Mouse (Mus musculus): Measurements from ENCODE around the gene Ranbp9. TPM values are rescaled to one million over a fixed set of nuclear protein-coding genes. Genes with fewer than 3 reads are reported as not detected.
A peak's percentile ranks its signal among the peaks of the same experiment; 100 is the strongest.

The Ranbp9 gene
- polyA plus RNA-seq, 1 experiment from 2014 or later = 68.0 TPM

DNA sequence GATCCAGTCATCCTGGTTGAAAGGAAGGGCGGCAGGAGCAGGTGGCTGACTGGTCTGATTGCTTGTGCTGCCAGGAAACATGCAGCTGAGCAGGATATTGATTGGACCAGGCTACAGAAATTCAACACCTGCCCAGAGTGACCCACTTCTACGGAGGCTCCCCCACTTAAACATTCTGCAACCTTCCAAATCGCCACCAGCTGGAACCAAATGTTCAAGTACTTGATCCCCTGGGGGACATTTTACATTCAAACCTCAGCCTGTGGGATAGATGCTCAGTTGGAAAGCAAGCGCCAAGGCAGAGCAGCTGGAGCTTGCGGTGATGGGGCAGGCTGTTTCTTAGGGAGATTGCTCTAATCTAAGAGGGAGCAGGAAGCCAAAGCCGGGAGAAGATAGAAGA, 35.8 kb upstream of the Ranbp9 start:
- POLR2A ChIA-PET = no interaction called here
- no peak for TF ChIP-seq CTCF (IDR thresholded peaks at IDR 0.05)
- CTCF ChIA-PET = interaction anchor here (1.3 kb wide), 1 partner anchor 8 kb away, joined by 4 read pairs; no protein-coding TSS in a partner anchor
- H3K27me3 ChIP-seq = peaks cover 4% of the 10 kb centered on the region
- in situ Hi-C loops (cut with MboI; ENCODE audit: low pct_unique_long_range_greater_than_20kb) = no loop called here
- ATAC-seq = no peak
- no peak for DNase-seq (ENCODE audit: low read depth, low spot score)

DNA sequence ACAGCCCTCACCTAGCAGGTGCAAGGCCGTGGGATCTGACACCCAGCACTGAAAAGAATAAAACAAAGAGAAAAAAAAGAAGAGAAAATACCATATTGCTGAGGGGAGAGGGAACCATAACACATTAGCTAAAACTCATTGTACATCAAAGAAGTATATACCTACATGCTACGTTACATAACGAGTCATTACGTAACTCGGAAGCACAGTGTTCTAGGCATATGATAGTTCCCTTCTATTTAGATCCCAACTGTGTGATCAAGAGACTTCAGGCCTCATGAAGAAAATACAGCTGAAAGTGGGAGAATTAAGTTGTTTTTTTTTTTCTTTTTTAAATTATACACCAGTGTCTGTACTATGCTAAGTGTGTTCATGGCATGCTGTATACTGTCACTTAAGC, 35.0 kb upstream of the Ranbp9 start:
- peaks cover 4% of the 10 kb centered on the region for H3K27me3 ChIP-seq
- DNase-seq (ENCODE audit: low read depth, low spot score) (no peak), ATAC-seq (no peak)
- CTCF ChIA-PET = interaction anchor here (1.3 kb wide), 1 partner anchor 9 kb away, joined by 4 read pairs; no protein-coding TSS in a partner anchor
- POLR2A ChIA-PET = interaction anchor here (0.6 kb wide), 1 partner anchor 9 kb away, joined by 3 read pairs; no protein-coding TSS in a partner anchor
- TF ChIP-seq CTCF (IDR thresholded peaks at IDR 0.05) = no peak
- in situ Hi-C loops (cut with MboI; ENCODE audit: low pct_unique_long_range_greater_than_20kb) = no loop called here

DNA sequence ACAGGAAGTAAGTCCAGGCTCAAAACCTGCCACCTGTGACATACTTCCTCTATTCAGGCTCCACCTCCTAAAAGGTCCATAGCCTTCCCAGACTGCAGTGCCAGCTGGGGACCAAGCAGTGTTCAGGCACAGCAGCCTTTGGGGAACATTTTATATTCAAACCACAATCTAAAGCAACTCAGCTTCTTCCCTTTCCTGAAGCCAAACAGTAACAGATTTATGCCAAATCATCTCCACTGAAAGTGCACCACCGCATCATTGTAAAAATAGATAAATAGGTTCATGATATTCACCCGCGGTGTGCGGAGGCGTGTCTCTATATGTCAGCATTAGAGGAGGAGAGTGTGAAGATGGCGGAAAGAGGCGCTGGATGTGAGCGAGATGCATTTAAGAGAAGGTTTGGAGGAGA, 33.9 kb upstream of the Ranbp9 start:
- TF ChIP-seq CTCF (IDR thresholded peaks at IDR 0.05) = no peak
- in situ Hi-C loops (cut with MboI; ENCODE audit: low pct_unique_long_range_greater_than_20kb) = no loop called here
- ATAC-seq = no peak
- ChIA-PET CTCF (no interaction called here), POLR2A (no interaction called here)
- no peak for DNase-seq (ENCODE audit: low read depth, low spot score)
- peaks cover 4% of the 10 kb centered on the region for H3K27me3 ChIP-seq

DNA sequence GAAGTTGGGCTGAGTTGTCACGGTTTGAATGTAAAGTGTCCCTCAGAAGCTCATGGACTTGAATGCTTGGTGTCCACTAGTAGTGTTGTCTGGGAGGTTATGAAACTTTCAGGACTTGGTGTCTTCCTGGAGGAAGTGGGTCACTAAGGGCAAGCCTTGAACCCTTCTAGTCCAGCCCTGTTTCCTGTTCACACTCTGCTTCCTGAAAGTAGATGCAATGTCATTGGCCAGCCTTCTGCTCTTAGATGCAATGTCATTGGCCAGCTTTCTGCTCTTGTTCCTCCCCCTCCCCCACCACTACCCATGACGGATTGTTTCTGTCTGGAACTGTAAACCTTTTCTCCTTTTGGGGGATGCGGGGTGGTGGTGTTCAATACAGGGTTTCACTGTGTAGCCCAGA, 31.7 kb upstream of the Ranbp9 start:
- CTCF ChIA-PET = interaction anchor here (1.2 to 1.3 kb wide), 2 partner anchors 9 to 31 kb away, joined by 3 read pairs; no protein-coding TSS in a partner anchor

DNA sequence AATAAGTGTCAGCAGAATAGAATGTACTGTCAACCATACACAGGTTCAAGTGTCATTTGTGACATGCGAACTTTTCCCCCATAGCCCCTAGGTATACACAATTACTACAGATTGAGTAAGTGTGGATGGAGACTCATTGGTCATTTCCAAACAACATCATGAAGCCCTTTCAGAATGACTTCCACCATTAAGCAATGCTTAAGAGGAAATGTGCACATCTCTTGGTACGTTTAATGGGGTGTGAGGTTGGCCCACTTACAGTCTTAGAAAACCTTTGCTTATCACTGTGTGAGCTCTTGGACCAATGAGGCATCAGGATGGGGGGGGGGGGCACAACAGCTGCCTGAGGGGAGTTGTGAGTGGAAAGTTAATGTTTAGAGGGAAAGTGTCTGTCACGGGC, 24.7 kb upstream of the Ranbp9 start:
- H3K27me3 ChIP-seq = peaks cover 4% of the 10 kb centered on the region
- CTCF ChIA-PET = interaction anchor here (1.8 kb wide), 1 partner anchor 41 kb away, joined by 8 read pairs; no protein-coding TSS in a partner anchor
- ATAC-seq (no peak), DNase-seq (ENCODE audit: low read depth, low spot score) (no peak)
- no peak for TF ChIP-seq CTCF (IDR thresholded peaks at IDR 0.05)
- POLR2A ChIA-PET = interaction anchor here (0.7 kb wide), 1 partner anchor 122 kb away, joined by 3 read pairs; no protein-coding TSS in a partner anchor
- in situ Hi-C loops (cut with MboI; ENCODE audit: low pct_unique_long_range_greater_than_20kb) = no loop called here

More for the DNA sequence above, 31.7 kb upstream of the Ranbp9 start:
- ATAC-seq (no peak), DNase-seq (ENCODE audit: low read depth, low spot score) (no peak)
- no peak for TF ChIP-seq CTCF (IDR thresholded peaks at IDR 0.05)
- in situ Hi-C loops (cut with MboI; ENCODE audit: low pct_unique_long_range_greater_than_20kb) = no loop called here
- H3K27me3 ChIP-seq = no peaks in the 10 kb centered on the region
- POLR2A ChIA-PET = no interaction called here

DNA sequence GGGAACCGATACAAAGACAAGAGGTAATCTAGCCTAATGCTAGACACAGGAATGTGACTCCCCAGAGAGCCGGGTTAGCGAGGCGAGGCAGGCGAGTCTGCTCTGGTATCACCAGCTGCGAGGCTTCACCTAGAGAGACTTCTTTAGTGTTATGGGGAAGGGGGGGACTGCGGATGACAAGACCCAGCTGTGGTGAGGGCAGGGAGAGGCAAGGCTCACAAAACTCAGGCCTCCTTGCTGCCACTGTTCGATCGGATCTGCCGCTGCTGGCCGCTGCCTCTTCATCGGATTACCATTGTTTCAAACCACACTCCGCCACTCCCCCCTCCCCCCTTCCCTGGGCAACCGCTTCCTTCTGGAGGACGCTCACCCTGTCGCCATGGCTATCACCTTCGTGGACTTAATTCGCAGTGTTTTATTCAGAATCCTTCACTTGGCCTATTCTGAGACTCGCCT, 22.3 kb upstream of the Ranbp9 start:
- DNase-seq (ENCODE audit: low read depth, low spot score) = no peak

DNA sequence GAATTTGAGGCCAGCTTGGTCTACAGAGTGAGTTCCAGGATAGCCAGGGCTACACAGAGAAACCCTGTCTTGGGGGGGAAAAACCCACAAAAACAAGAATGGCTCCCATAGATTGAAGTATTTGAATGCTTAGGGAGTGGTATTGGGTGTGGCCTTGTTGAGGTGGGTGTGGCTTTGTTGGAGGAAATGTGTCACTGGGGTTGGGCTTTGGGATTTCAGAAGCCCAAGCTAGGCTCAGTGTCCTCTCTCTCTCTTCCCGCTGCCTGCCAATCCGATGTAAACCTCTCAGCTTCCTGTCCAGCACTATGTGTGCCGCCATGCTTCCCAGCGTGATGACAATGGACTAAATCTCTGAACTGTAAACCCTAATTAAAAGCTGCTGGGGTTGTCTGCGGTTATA, 20.5 kb upstream of the Ranbp9 start:
- POLR2A ChIA-PET = no interaction called here
- no peak for TF ChIP-seq CTCF (IDR thresholded peaks at IDR 0.05)
- in situ Hi-C loops (cut with MboI; ENCODE audit: low pct_unique_long_range_greater_than_20kb) = no loop called here
- CTCF ChIA-PET = interaction anchor here (1.2 kb wide), 1 partner anchor 11 kb away, joined by 3 read pairs; no protein-coding TSS in a partner anchor
- DNase-seq (ENCODE audit: low read depth, low spot score) = no peak
- no peak for ATAC-seq
- H3K27me3 ChIP-seq = no peaks in the 10 kb centered on the region

More for the DNA sequence above, 22.3 kb upstream of the Ranbp9 start:
- H3K27me3 ChIP-seq = peaks cover 4% of the 10 kb centered on the region
- ChIA-PET CTCF (no interaction called here), POLR2A (no interaction called here)
- in situ Hi-C loops (cut with MboI; ENCODE audit: low pct_unique_long_range_greater_than_20kb) = no loop called here
- no peak for TF ChIP-seq CTCF (IDR thresholded peaks at IDR 0.05)
- no peak for ATAC-seq

DNA sequence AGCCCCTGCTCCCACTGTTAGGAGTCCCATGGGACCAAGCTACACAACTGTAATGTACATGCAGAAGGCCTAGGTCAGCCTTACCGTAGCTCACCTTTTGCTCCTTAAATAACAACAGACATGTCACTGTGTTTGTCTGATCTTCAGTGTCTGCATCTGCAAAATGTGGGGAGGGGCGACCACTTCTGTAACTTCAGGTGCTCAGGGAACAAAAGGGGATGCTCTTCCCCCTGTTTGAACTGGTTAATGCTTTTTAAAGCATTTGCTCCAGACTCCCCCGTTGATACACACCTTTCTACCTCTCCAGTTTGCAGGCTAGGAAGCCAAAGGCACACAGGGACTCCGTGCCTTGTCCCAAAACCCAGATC, 19.4 kb upstream of the Ranbp9 start:
- ChIA-PET POLR2A (no interaction called here), CTCF (interaction anchor here (1.2 kb wide), 1 partner anchor 10 kb away, joined by 3 read pairs; no protein-coding TSS in a partner anchor)
- in situ Hi-C loops (cut with MboI; ENCODE audit: low pct_unique_long_range_greater_than_20kb) = no loop called here

DNA sequence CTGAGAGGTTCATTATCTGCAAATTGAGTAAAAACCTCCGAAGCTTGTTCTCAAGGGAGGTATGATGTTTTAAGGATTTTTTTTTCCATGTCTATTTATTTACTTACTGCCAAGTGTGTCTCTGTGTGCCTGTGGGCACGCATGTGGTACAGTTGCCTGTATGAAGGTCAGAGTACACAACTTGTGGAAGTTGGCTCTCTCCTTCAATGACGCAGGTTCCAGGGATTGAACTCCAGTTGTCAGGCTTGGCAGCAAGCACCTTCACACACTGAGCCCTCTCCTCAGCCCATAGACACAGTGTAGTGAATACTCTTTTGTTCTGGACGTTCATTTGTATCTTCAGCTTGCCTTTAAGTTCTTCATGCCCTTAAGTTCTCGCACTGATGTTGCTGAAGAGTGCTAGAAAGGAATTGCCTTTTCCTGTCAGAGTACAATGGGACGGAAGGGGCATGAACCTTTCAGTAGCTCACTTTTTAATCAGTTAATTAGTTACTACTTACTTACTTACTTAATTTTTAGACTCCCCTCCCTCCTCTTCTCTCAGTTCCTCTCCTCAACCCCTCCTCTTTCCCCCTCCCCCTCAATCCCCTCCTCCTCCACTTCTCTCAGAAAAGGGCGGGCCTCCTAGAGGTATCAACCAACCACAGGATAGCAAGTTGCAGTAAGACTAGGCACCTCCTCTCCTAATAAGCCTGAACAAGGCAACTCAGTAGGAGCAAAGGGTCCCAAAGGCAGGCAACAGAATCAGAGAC, 18.8 kb upstream of the Ranbp9 start:
- DNase-seq (ENCODE audit: low read depth, low spot score) (no peak), ATAC-seq (no peak)
- in situ Hi-C loops (cut with MboI; ENCODE audit: low pct_unique_long_range_greater_than_20kb) = no loop called here
- no peak for TF ChIP-seq CTCF (IDR thresholded peaks at IDR 0.05)
- CTCF ChIA-PET = no interaction called here
- H3K27me3 ChIP-seq = no peaks in the 10 kb centered on the region
- POLR2A ChIA-PET = no interaction called here

More for the DNA sequence above, 19.4 kb upstream of the Ranbp9 start:
- ATAC-seq (no peak), DNase-seq (ENCODE audit: low read depth, low spot score) (no peak)
- TF ChIP-seq CTCF (IDR thresholded peaks at IDR 0.05) = no peak
- H3K27me3 ChIP-seq = no peaks in the 10 kb centered on the region

DNA sequence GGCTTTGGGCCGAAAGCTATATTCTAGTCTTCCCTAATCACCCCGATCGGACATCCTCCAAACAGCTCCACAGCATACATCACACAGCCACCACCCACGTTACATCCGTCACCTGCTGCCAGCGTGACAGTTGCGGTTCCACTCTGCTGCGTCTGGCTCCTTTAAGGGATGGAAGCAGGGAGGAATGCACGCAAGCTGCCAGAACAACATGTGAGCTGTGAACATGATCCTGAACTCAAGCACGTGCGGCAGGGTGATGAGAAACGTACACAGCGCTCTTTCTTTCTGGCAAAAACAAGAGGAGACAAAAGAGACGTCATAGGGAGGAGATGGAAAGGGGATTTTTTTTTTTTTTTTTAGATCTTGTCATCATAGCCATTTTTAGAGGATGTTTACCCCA, 17.8 kb upstream of the Ranbp9 start:
- ATAC-seq (no peak), DNase-seq (ENCODE audit: low read depth, low spot score) (no peak)
- H3K27me3 ChIP-seq = no peaks in the 10 kb centered on the region
- ChIA-PET CTCF (interaction anchor here (1.0 to 1.2 kb wide), 4 partner anchors 9 to 49 kb away, joined by 3 to 4 read pairs (median 4); no protein-coding TSS in a partner anchor), POLR2A (no interaction called here)
- no peak for TF ChIP-seq CTCF (IDR thresholded peaks at IDR 0.05)
- in situ Hi-C loops (cut with MboI; ENCODE audit: low pct_unique_long_range_greater_than_20kb) = no loop called here

DNA sequence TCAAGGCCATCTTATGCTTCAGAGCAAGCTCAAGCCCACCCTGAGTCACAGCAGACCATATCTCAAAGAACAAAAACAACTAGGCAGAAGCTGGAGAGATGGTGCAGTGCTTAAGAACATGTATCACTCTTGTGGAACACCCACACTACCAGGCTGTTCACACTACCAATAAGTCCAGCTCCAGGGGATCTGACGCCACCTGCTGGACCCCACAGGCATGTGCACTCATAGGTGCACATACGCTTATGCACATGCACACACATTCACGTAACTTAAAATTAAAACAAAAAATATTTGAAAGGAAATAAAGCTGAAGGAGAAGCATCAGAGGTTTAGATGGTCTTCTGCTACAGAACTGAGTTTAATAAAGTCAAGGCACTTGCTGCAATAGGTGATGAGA, 16.7 kb upstream of the Ranbp9 start:
- TF ChIP-seq CTCF (IDR thresholded peaks at IDR 0.05) = peak; percentile 41
- POLR2A ChIA-PET = no interaction called here
- ATAC-seq (no peak), DNase-seq (ENCODE audit: low read depth, low spot score) (no peak)
- in situ Hi-C loops (cut with MboI; ENCODE audit: low pct_unique_long_range_greater_than_20kb) = no loop called here
- H3K27me3 ChIP-seq = no peaks in the 10 kb centered on the region
- CTCF ChIA-PET = interaction anchor here (1.2 kb wide), 1 partner anchor 8 kb away, joined by 3 read pairs; no protein-coding TSS in a partner anchor
